In genomic region chr16:95207547-95207946, GRCm38 (mm10) we compare ENCODE assay signal across 23 mouse cellular contexts. TPM values are rescaled to one million over a fixed set of nuclear protein-coding genes. Genes with fewer than 3 reads are reported as not detected.
"Had no signal": no experiment of that assay in that cellular context is flagged by ENCODE, and none has a peak within 500 bp of the region (broad histone marks: within the 10 kb centered on the region; RNA-seq: fewer than 3 reads in every experiment).

No protein-coding gene starts in this region.

- ATAC-seq: hindbrain, postnatal 0 days; intestine, postnatal 0 days; liver, embryonic 12.5 days had no signal

- H3K27me3 ChIP-seq: heart, embryonic 13.5 days; heart, embryonic 15.5 days; hindbrain, embryonic 13.5 days; hindbrain, embryonic 15.5 days; limb, embryonic 13.5 days; limb, embryonic 15.5 days; liver, embryonic 12.5 days had no signal

- DNase-seq: gastrocnemius, postnatal 14 days; heart, adult 18-20 months; heart, postnatal 14 days; heart, postnatal 36 days; kidney, adult 18-20 months; kidney, adult 8-10 months; kidney, postnatal 10 days; kidney, postnatal 25 days; kidney, postnatal 4 days; layer of hippocampus, adult 9-11 months; layer of hippocampus, postnatal 36 days; left cerebral cortex, postnatal 4 days had no signal

- H3K4me1 ChIP-seq: heart, embryonic 10.5 days; heart, embryonic 15.5 days; hindbrain, embryonic 13.5 days; hindbrain, embryonic 15.5 days; liver, embryonic 12.5 days had no signal

- H3K27ac ChIP-seq: heart, embryonic 10.5 days; heart, embryonic 13.5 days; heart, embryonic 15.5 days; hindbrain, embryonic 13.5 days; hindbrain, embryonic 15.5 days; hindbrain, postnatal 0 days; limb, embryonic 13.5 days; limb, embryonic 15.5 days; liver, embryonic 12.5 days had no signal

- H3K9ac ChIP-seq: heart, embryonic 13.5 days; heart, embryonic 15.5 days; hindbrain, embryonic 13.5 days; hindbrain, embryonic 15.5 days; limb, embryonic 13.5 days; limb, embryonic 15.5 days; liver, embryonic 12.5 days had no signal

- H3K36me3 ChIP-seq: heart, embryonic 10.5 days; heart, embryonic 13.5 days; heart, embryonic 15.5 days; hindbrain, embryonic 13.5 days; hindbrain, embryonic 15.5 days; limb, embryonic 13.5 days; limb, embryonic 15.5 days; liver, embryonic 12.5 days had no signal

- H3K4me3 ChIP-seq: heart, embryonic 10.5 days; heart, embryonic 13.5 days; heart, embryonic 15.5 days; hindbrain, embryonic 13.5 days; hindbrain, embryonic 15.5 days; limb, embryonic 13.5 days; limb, embryonic 15.5 days; liver, embryonic 12.5 days had no signal

- H3K4me2 ChIP-seq: heart, embryonic 13.5 days; heart, embryonic 15.5 days; hindbrain, embryonic 13.5 days; hindbrain, embryonic 15.5 days; limb, embryonic 13.5 days; limb, embryonic 15.5 days; liver, embryonic 12.5 days had no signal

- H3K9me3 ChIP-seq: heart, embryonic 10.5 days; heart, embryonic 13.5 days; heart, embryonic 15.5 days; hindbrain, embryonic 13.5 days; hindbrain, embryonic 15.5 days; limb, embryonic 13.5 days; limb, embryonic 15.5 days; liver, embryonic 12.5 days had no signal

RNA-seq across cellular contexts. Expression of gene Kcnj15, which starts 49.8 kb away (rescaled TPM):
- total RNA-seq: hematopoietic stem cell, adult 5-6 weeks; layer of hippocampus, postnatal 36 days had no signal
